Mouse (Mus musculus) neural tube, embryonic 14.5 days (tissue): ENCODE measurements around the gene Dnah17. TPM values are rescaled to one million over a fixed set of nuclear protein-coding genes. Genes with fewer than 3 reads are reported as not detected.

Experiments used
- ATAC-seq: fragments of 200-750 bp; cut with Nextera tagmentation; 2 replicates; pipeline ENCODE4 v1.8.0; 2017; ENCODE audit warnings: low read depth, mild to moderate bottlenecking, moderate TSS enrichment, moderate library complexity
- H3K27ac ChIP-seq: fragments of 300-500 bp; sonication (generic); 2 replicates; pipeline ENCODE4 v1.5.1; 2014; ENCODE audit warnings: low read depth, mild to moderate bottlenecking, control low read depth, low read length, moderate library complexity, mixed read lengths
- H3K27me3 ChIP-seq: fragments of 300-500 bp; sonication (generic); 2 replicates; pipeline ENCODE4 v1.6.1; 2014; ENCODE audit warnings: low read length; ENCODE audit not compliant: control insufficient read depth, insufficient read depth
- H3K36me3 ChIP-seq: fragments of 300-500 bp; sonication (generic); 2 replicates; pipeline ENCODE4 v1.6.1; 2014; ENCODE audit warnings: low read length, mixed read lengths; ENCODE audit not compliant: control insufficient read depth, insufficient read depth
- H3K4me1 ChIP-seq: fragments of 300-500 bp; sonication (generic); 2 replicates; pipeline ENCODE4 v1.6.1; 2014; ENCODE audit warnings: low read length; ENCODE audit not compliant: control insufficient read depth, insufficient read depth
- H3K4me2 ChIP-seq: fragments of 300-500 bp; sonication (generic); 2 replicates; pipeline ENCODE4 v1.6.1; 2014; ENCODE audit warnings: mild to moderate bottlenecking, low read depth, low read length, control low read depth
- H3K4me3 ChIP-seq: fragments of 300-500 bp; sonication (generic); 2 replicates; pipeline ENCODE4 v1.5.1; 2014; ENCODE audit warnings: low read depth, low read length, control low read depth, mixed read lengths
- H3K9ac ChIP-seq: fragments of 300-500 bp; sonication (generic); replicated peaks from 2 replicates; pipeline ENCODE4 v1.6.1; 2014; ENCODE audit warnings: low read depth, mild to moderate bottlenecking, control low read depth, low read length, mixed read lengths
- H3K9me3 ChIP-seq: fragments of 300-500 bp; sonication (generic); 2 replicates; pipeline ENCODE4 v1.6.1; 2016; ENCODE audit warnings: low read length; ENCODE audit not compliant: control insufficient read depth
- WGBS: fragments of 180-500 bp; shearing (Covaris S2); extraction: QIAGEN DNeasy Blood & Tissue Kit; methylation state at CpG from one replicate; pipeline ENCODE4 v1.1.7; 2014; 5-methylcytosine and 5-hydroxymethylcytosine counted together
- microRNA-seq: library from miRNA; unstranded; fragments of <30 nt; microRNA quantifications from one replicate; pipeline ENCODE4, GENCODE M21; 2016
- polyA plus RNA-seq: library from polyadenylated mRNA; unstranded; fragments of >200 nt; fragmentation: Nextera tagmentation; extraction: Ambion mirVana; gene quantifications from 2 replicates; pipeline ENCODE4 v1.2.1, GENCODE M21; 2014

The Dnah17 gene
- polyA plus RNA-seq, 1 experiment from 2014 or later: 0.43 TPM

DNA sequence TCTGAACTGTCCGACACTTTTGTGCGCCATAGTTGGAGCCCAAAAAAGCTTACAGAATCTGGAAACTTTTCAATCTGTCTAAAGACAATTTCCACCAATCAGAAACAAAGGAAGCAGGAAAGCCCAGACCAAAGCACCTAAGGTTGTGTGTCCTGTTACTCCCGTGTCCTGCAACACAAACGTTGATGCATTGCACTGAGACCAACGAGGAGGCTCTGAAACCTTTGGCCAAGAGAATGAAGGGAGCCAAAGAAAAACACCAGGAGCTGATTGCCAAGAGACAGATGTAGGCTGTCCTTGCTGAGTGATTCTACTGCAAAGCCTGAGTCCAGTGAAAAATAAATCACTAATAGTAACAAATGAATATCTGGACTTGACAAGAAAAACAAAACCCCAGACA lies 156.9 kb downstream of the Dnah17 start:
- Histone ChIP-seq H3K27me3 (no peaks in the 10 kb centered on the region), H3K4me2 (no peak overlapping the region), H3K9ac (no peak overlapping the region), H3K27ac (no peak overlapping the region), H3K4me3 (no peak overlapping the region), H3K9me3 (no peaks in the 10 kb centered on the region), H3K4me1 (peaks cover 12% of the 10 kb centered on the region; the same call in 1 of the 2 replicates), H3K36me3 (no peaks in the 10 kb centered on the region)
- ATAC-seq: no peak
- WGBS: 42% methylated on average over 5 of the region's 5 CpGs

DNA sequence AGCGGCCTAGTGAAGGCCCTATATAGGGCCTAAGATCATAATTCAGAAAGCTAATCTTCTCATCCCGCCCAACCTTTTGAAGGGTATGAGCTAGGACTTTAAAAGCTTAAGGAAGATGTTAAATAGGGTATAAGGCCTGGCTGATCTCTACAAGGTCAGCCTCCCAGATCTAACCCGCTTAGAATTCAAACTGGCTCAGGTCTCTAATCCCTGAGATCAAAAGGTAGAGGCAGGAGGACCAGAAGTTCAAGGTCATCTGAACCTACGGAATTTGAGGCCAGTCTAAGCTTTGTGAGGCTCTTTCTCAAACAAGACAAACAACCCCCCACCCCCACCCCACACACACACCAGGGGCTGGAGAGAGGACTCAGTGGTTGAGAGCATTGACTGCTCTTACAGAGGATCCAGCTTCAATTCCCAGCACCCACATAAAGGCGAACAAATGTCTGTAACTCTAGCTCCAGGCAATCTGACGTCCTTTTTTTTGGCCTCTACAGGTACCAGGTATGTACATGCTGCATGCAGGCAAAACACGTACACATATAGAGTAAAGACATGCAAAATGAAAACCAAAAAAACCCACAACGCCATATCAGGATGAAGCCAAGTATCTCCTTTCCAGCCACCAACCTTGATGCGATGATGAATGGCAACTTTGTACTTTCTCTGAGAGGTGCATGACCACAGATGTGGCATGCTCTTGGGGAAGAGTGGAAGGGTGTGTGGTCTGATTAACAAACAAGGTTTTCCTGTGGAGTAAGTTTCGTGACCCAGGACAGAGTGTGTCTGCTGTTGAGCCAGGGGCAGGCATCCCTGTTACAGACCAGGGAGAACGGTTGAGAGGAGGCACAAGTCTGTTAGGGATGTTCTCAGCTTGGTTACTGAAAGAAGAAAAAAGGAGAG lies 157.5 kb downstream of the Dnah17 start:
- Histone ChIP-seq H3K9ac (no peak overlapping the region), H3K9me3 (no peaks in the 10 kb centered on the region), H3K36me3 (no peaks in the 10 kb centered on the region), H3K27ac (no peak overlapping the region), H3K4me2 (no peak overlapping the region), H3K4me1 (peaks cover 16% of the 10 kb centered on the region; the same call in 1 of the 2 replicates), H3K27me3 (no peaks in the 10 kb centered on the region), H3K4me3 (no peak overlapping the region)
- 75% methylated on average over 11 of the region's 11 CpGs for WGBS
- ATAC-seq: no peak

Small RNA genes within 50 kb of the gene (microRNA-seq; reads per million reads assigned to microRNA genes)
- gene Mir6933: not detected

Other genes starting within 250 kb of the Dnah17 start
- 2.2 and 5.1 TPM in 2 replicates for gene Socs3, start 160.6 kb downstream of the Dnah17 start, polyA plus RNA-seq
- 49.9 and 52.6 TPM in 2 replicates for gene Pgs1, start 144.3 kb downstream of the Dnah17 start, polyA plus RNA-seq
- gene Cyth1, start 118.0 kb upstream of the Dnah17 start, polyA plus RNA-seq: 16.0 and 17.7 TPM in 2 replicates
- gene Usp36, start 159.6 kb upstream of the Dnah17 start, polyA plus RNA-seq: 14.5 and 15.2 TPM in 2 replicates
- gene Cep295nl, start 211.9 kb upstream of the Dnah17 start, polyA plus RNA-seq: 0.31 TPM in 1 of 2 replicates, not detected in the other
- gene Timp2, start 225.1 kb upstream of the Dnah17 start, polyA plus RNA-seq: 91.4 and 94.6 TPM in 2 replicates